Mouse (Mus musculus) lung, embryonic 16.5 days (tissue): ENCODE data around the gene Cenpa. TPM values are rescaled to one million over a fixed set of nuclear protein-coding genes. Genes with fewer than 3 reads are reported as not detected.

ENCODE experiments used
- ATAC-seq: fragments of 200-750 bp; cut with Nextera tagmentation; 2 replicates; pipeline ENCODE4 v1.8.0; 2017; ENCODE audit warnings: low read depth, mild to moderate bottlenecking, moderate library complexity
- H3K27ac ChIP-seq: fragments of 300-500 bp; sonication (generic); 2 replicates; pipeline ENCODE4 v1.5.1; 2014; ENCODE audit warnings: mild to moderate bottlenecking, control low read depth, low read length
- H3K27me3 ChIP-seq: fragments of 300-500 bp; sonication (generic); 2 replicates; pipeline ENCODE4 v1.6.1; 2014; ENCODE audit warnings: low read depth, low read length, mixed read lengths; ENCODE audit not compliant: control insufficient read depth, insufficient read depth
- H3K36me3 ChIP-seq: fragments of 300-500 bp; sonication (generic); 2 replicates; pipeline ENCODE4 v1.6.1; 2014; ENCODE audit warnings: low read length; ENCODE audit not compliant: control insufficient read depth, insufficient read depth
- H3K4me1 ChIP-seq: fragments of 300-500 bp; sonication (generic); replicated peaks from 2 replicates; pipeline ENCODE4 v1.6.1; 2014; ENCODE audit warnings: low read length, mixed read lengths; ENCODE audit not compliant: control insufficient read depth, insufficient read depth
- H3K4me2 ChIP-seq: fragments of 300-500 bp; sonication (generic); 2 replicates; pipeline ENCODE4 v1.6.1; 2014; ENCODE audit warnings: low read depth, low read length, control low read depth
- H3K4me3 ChIP-seq: fragments of 300-500 bp; sonication (generic); 2 replicates; pipeline ENCODE4 v1.5.1; 2014; ENCODE audit warnings: mild to moderate bottlenecking, low read length, control low read depth
- H3K9ac ChIP-seq: fragments of 300-500 bp; sonication (generic); 2 replicates; pipeline ENCODE4 v1.6.1; 2014; ENCODE audit warnings: low read length, control low read depth
- H3K9me3 ChIP-seq: fragments of 300-500 bp; sonication (generic); 2 replicates; pipeline ENCODE4 v1.6.1; 2016; ENCODE audit warnings: low read length; ENCODE audit not compliant: control insufficient read depth
- WGBS: fragments of 180-500 bp; shearing (Covaris S2); extraction: QIAGEN DNeasy Blood & Tissue Kit; methylation state at CpG from one replicate; pipeline ENCODE4 v1.1.7; 2014; 5-methylcytosine and 5-hydroxymethylcytosine counted together
- microRNA-seq: library from miRNA; unstranded; fragments of <30 nt; microRNA quantifications from one replicate; pipeline ENCODE4, GENCODE M21; 2016
- polyA plus RNA-seq: library from polyadenylated mRNA; unstranded; fragments of >200 nt; fragmentation: Nextera tagmentation; extraction: Ambion mirVana; gene quantifications from 2 replicates; pipeline ENCODE4 v1.2.1, GENCODE M21; 2015

The Cenpa gene
- polyA plus RNA-seq, 1 experiment from 2014 or later: 298 TPM

DNA sequence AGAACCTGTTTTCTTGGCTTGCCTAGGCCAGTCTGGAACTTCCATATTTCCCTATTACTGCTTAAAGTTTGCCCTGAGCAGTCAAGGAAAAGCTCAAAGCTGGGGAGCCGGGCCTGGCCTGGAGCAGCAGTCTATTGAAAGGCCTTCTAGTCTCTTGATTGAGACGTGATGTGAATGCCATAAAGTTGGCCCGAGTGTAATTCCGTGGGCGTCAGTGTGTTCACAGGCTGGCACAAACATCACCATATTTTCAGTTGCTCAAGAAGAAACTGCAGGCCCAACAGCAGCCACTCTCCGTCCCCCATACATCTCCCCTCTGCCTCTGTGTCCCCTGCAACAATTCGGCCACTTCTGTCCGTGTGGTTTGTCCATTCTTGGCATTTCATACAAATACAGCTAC lies 55.4 kb downstream of the Cenpa start:
- Histone ChIP-seq H3K4me1 (0 out of 2 replicates have a peak, but pooled peaks cover 2% of the 10 kb centered on the region), H3K4me2 (no peak overlapping the region), H3K9ac (no peak overlapping the region), H3K9me3 (no peaks in the 10 kb centered on the region), H3K36me3 (no peaks in the 10 kb centered on the region), H3K4me3 (no peak overlapping the region), H3K27ac (no peak overlapping the region), H3K27me3 (no peaks in the 10 kb centered on the region)
- no peak for ATAC-seq
- 86% methylated on average over 8 of the region's 8 CpGs for WGBS

Small RNAs within 50 kb of the gene (microRNA-seq; reads per million reads assigned to microRNA genes)
- not detected for gene Mir5625

Other genes with a start within 250 kb of the Cenpa start
- gene Otof, start 204.8 kb upstream of the Cenpa start, polyA plus RNA-seq: 0.68 and 0.84 TPM in 2 replicates
- gene 1700001C02Rik, start 200.7 kb upstream of the Cenpa start, polyA plus RNA-seq: 7.9 and 13.3 TPM in 2 replicates
- gene Cib4, start 120.9 kb upstream of the Cenpa start, polyA plus RNA-seq: not detected in 2 replicates
- gene Kcnk3, start 78.6 kb upstream of the Cenpa start, polyA plus RNA-seq: 11.3 and 15.3 TPM in 2 replicates
- 26.9 and 28.2 TPM in 2 replicates for gene Slc35f6, start 18.8 kb upstream of the Cenpa start, polyA plus RNA-seq
- 4.7 and 4.8 TPM in 2 replicates for gene Dpysl5, start 44.8 kb downstream of the Cenpa start, polyA plus RNA-seq
- 22.4 and 25.4 TPM in 2 replicates for gene Mapre3, start 147.9 kb downstream of the Cenpa start, polyA plus RNA-seq
- gene Tmem214, start 201.2 kb downstream of the Cenpa start, polyA plus RNA-seq: 79.8 and 84.4 TPM in 2 replicates
- 20.9 and 21.2 TPM in 2 replicates for gene Agbl5, start 221.9 kb downstream of the Cenpa start, polyA plus RNA-seq
- gene Ost4, start 241.0 kb downstream of the Cenpa start, polyA plus RNA-seq: 446 TPM in 2 replicates
- 212 and 225 TPM in 2 replicates for gene Emilin1, start 246.6 kb downstream of the Cenpa start, polyA plus RNA-seq